Mouse (Mus musculus) G1E (cell line): ENCODE measurements around the gene AC109138.7.

ENCODE experiments used
- CTCF ChIP-seq: IDR thresholded peaks from 2 replicates; pipeline ENCODE4 v1.5.1; 2012; ENCODE audit warnings: low read depth, low read length, inconsistent platforms, mixed read lengths
- GATA1 ChIP-seq: IDR thresholded peaks from 2 replicates; pipeline ENCODE4 v1.6.1; 2012; ENCODE audit warnings: borderline replicate concordance, low read length, inconsistent platforms, mixed read lengths

DNA sequence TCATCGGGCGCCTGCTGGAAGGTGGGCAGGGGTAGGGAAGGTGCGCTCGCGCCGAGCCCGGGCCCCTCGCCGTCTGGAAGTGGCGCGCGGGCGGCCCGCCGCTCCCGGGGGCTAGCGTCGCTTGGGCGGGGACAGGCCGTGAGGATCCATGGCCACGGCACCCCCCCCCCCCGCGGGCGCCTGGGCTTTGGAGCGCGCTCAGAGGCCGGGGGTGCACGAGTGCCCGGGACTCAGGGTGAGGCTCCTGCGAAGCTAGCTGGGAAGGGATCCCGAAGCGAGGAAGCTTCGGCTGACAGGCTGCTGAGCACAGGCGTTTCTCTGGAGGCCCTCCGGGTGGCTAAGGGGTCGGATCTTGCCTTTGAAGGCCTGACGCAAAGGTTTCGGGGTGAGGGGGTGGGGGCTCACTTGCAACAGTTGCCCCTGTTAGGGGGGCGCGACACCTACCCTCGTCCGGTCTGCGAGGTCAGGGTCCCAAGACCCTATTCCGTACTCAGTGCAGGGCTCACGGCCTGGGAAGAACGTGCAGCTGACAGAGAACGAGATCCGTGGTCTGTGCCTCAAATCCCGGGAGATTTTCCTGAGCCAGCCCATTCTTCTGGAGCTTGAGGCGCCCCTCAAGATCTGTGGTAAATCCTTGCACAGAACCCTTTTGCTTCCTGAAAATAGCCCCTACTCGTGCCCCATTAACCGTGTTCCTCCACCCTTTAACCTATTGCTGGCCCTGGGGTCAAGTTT lies 21.7 kb upstream of the AC109138.7 start:
- TF ChIP-seq CTCF = no peak
- no peak for TF ChIP-seq GATA1
